Mouse (Mus musculus): ENCODE data around the gene Rhov.

- no peak for TF ChIP-seq POLR2A (IDR thresholded peaks at IDR 0.05; ENCODE audit: low read depth, low read length)
- no peak for TF ChIP-seq ETS1 (conservative IDR thresholded peaks at IDR 0.05; ENCODE audit: low read depth, low read length)
- no peak for TF ChIP-seq EP300 (IDR thresholded peaks at IDR 0.05; ENCODE audit: low read length)
- no peak for TF ChIP-seq USF1 (IDR thresholded peaks at IDR 0.05; ENCODE audit: low read depth, low read length)
- no peak for TF ChIP-seq ZNF384 (IDR thresholded peaks at IDR 0.05; ENCODE audit: low read depth, low read length)
- TF ChIP-seq POLR2AphosphoS2 (IDR thresholded peaks at IDR 0.05; ENCODE audit: low read depth, low read length): no peak
- TF ChIP-seq CHD2 (IDR thresholded peaks at IDR 0.05; ENCODE audit: low read length): no peak
- no peak for TF ChIP-seq CTCF (conservative IDR thresholded peaks at IDR 0.05 in 1 of 2, IDR thresholded peaks at IDR 0.05 in 1 of 2; ENCODE audit: low read depth in 2 of 2, low read length in 2 of 2)
- TF ChIP-seq NRF1 (IDR thresholded peaks at IDR 0.05; ENCODE audit: low read depth, low read length): no peak
- no peak for TF ChIP-seq TBP (conservative IDR thresholded peaks at IDR 0.05; ENCODE audit: low read depth, low read length)
- no peak for TF ChIP-seq PAX5 (IDR thresholded peaks at IDR 0.05; ENCODE audit: low read length)
- no peak for TF ChIP-seq JUND (conservative IDR thresholded peaks at IDR 0.05; ENCODE audit: low read depth, low read length)
- no peak for TF ChIP-seq MAZ (IDR thresholded peaks at IDR 0.05; ENCODE audit: low read depth, low read length)
These were observed 41.4 kb upstream of the Rhov start for GRCm38 (mm10) chr2:119312380-119312958.
